Mouse (Mus musculus): ENCODE results near the gene Hspa2. TPM values are rescaled to one million over a fixed set of nuclear protein-coding genes. Genes with fewer than 3 reads are reported as not detected.
"Not testable (repeated sequence)": the region's sequence is repeated elsewhere in the genome, so short reads cannot be mapped to it uniquely, and the experiment has no call there.

Hspa2 gene
- polyA plus RNA-seq, 1 experiment, result 0.20 TPM

GRCm38 (mm10) chr12:76418346-76418745, 14.4 kb downstream of the Hspa2 start:
- TF ChIP-seq TAL1 (IDR thresholded peaks at IDR 0.05; ENCODE audit: low read length), result no peak
- no peak for TF ChIP-seq GATA1 (IDR thresholded peaks at IDR 0.05; ENCODE audit: low read length)
- Histone ChIP-seq H3K4me1 (ENCODE audit: control insufficient read depth) (peaks cover 12% of the 10 kb centered on the region), H3K4me3 (replicated peaks) (no peak overlapping the region)

GRCm38 (mm10) chr12:76425256-76425655, 21.3 kb downstream of the Hspa2 start:
- Histone ChIP-seq H3K4me1 (ENCODE audit: control insufficient read depth) (no peaks in the 10 kb centered on the region), H3K4me3 (replicated peaks) (no peak overlapping the region), H3K36me3 (ENCODE audit: control insufficient read depth) (no peaks in the 10 kb centered on the region), H3K27me3 (ENCODE audit: control insufficient read depth) (peaks cover 9% of the 10 kb centered on the region), H3K9me3 (ENCODE audit: control insufficient read depth, low read length) (no peaks in the 10 kb centered on the region)
- TF ChIP-seq GATA1 (IDR thresholded peaks at IDR 0.05; ENCODE audit: low read length) (no peak), TAL1 (IDR thresholded peaks at IDR 0.05; ENCODE audit: low read length) (no peak)

More at GRCm38 (mm10) chr12:76418346-76418745, 14.4 kb downstream of the Hspa2 start:
- H3K9me3 ChIP-seq (ENCODE audit: control insufficient read depth, low read length), result peaks cover 13% of the 10 kb centered on the region
- no peaks in the 10 kb centered on the region for H3K36me3 ChIP-seq (ENCODE audit: control insufficient read depth)
- H3K27me3 ChIP-seq (ENCODE audit: control insufficient read depth), result peaks cover 36% of the 10 kb centered on the region

GRCm38 (mm10) chr12:76427546-76427945, 23.6 kb downstream of the Hspa2 start:
- Histone ChIP-seq H3K9me3 (ENCODE audit: control insufficient read depth, low read length) (no peaks in the 10 kb centered on the region), H3K4me1 (ENCODE audit: control insufficient read depth) (no peaks in the 10 kb centered on the region), H3K4me3 (replicated peaks) (no peak overlapping the region), H3K36me3 (ENCODE audit: control insufficient read depth) (no peaks in the 10 kb centered on the region), H3K27me3 (ENCODE audit: control insufficient read depth) (peaks cover 13% of the 10 kb centered on the region)
- TF ChIP-seq GATA1 (IDR thresholded peaks at IDR 0.05; ENCODE audit: low read length) (no peak), TAL1 (IDR thresholded peaks at IDR 0.05; ENCODE audit: low read length) (no peak)

GRCm38 (mm10) chr12:76430879-76431406, 27.0 kb downstream of the Hspa2 start:
- Histone ChIP-seq H3K36me3 (ENCODE audit: control insufficient read depth) (no peaks in the 10 kb centered on the region), H3K27me3 (ENCODE audit: control insufficient read depth) (peaks cover 38% of the 10 kb centered on the region), H3K4me1 (ENCODE audit: control insufficient read depth) (no peaks in the 10 kb centered on the region), H3K9me3 (ENCODE audit: control insufficient read depth, low read length) (no peaks in the 10 kb centered on the region), H3K4me3 (replicated peaks) (no peak overlapping the region)
- TF ChIP-seq GATA1 (IDR thresholded peaks at IDR 0.05; ENCODE audit: low read length) (no peak), TAL1 (IDR thresholded peaks at IDR 0.05; ENCODE audit: low read length) (no peak)

- Histone ChIP-seq H3K36me3 (ENCODE audit: control insufficient read depth) (no peaks in the 10 kb centered on the region), H3K9me3 (ENCODE audit: control insufficient read depth, low read length) (no peaks in the 10 kb centered on the region), H3K4me3 (replicated peaks) (no peak overlapping the region), H3K27me3 (ENCODE audit: control insufficient read depth) (peaks cover 41% of the 10 kb centered on the region), H3K4me1 (ENCODE audit: control insufficient read depth) (no peaks in the 10 kb centered on the region)
- TF ChIP-seq GATA1 (IDR thresholded peaks at IDR 0.05; ENCODE audit: low read length) (no peak), TAL1 (IDR thresholded peaks at IDR 0.05; ENCODE audit: low read length) (no peak)
Observed at GRCm38 (mm10) chr12:76431431-76431830, 27.5 kb downstream of the Hspa2 start.

- Histone ChIP-seq H3K27me3 (ENCODE audit: control insufficient read depth) (peaks cover 36% of the 10 kb centered on the region), H3K4me1 (ENCODE audit: control insufficient read depth) (no peaks in the 10 kb centered on the region), H3K36me3 (ENCODE audit: control insufficient read depth) (no peaks in the 10 kb centered on the region), H3K4me3 (replicated peaks) (no peak overlapping the region), H3K9me3 (ENCODE audit: control insufficient read depth, low read length) (no peaks in the 10 kb centered on the region)
- TF ChIP-seq GATA1 (IDR thresholded peaks at IDR 0.05; ENCODE audit: low read length) (no peak), TAL1 (IDR thresholded peaks at IDR 0.05; ENCODE audit: low read length) (no peak)
Observed at GRCm38 (mm10) chr12:76434111-76434510, 30.1 kb downstream of the Hspa2 start.

GRCm38 (mm10) chr12:76435084-76435483, 31.1 kb downstream of the Hspa2 start:
- no peak for TF ChIP-seq GATA1 (IDR thresholded peaks at IDR 0.05; ENCODE audit: low read length)
- TF ChIP-seq TAL1 (IDR thresholded peaks at IDR 0.05; ENCODE audit: low read length), result no peak
- Histone ChIP-seq H3K4me3 (replicated peaks) (no peak overlapping the region), H3K36me3 (ENCODE audit: control insufficient read depth) (no peaks in the 10 kb centered on the region), H3K4me1 (ENCODE audit: control insufficient read depth) (no peaks in the 10 kb centered on the region), H3K9me3 (ENCODE audit: control insufficient read depth, low read length) (no peaks in the 10 kb centered on the region), H3K27me3 (ENCODE audit: control insufficient read depth) (peaks cover 36% of the 10 kb centered on the region)

- Histone ChIP-seq H3K4me3 (replicated peaks) (no peak overlapping the region), H3K9me3 (ENCODE audit: control insufficient read depth, low read length) (no peaks in the 10 kb centered on the region), H3K36me3 (ENCODE audit: control insufficient read depth) (no peaks in the 10 kb centered on the region), H3K4me1 (ENCODE audit: control insufficient read depth) (no peaks in the 10 kb centered on the region), H3K27me3 (ENCODE audit: control insufficient read depth) (peaks cover 36% of the 10 kb centered on the region)
- TF ChIP-seq TAL1 (IDR thresholded peaks at IDR 0.05; ENCODE audit: low read length), result no peak
- TF ChIP-seq GATA1 (IDR thresholded peaks at IDR 0.05; ENCODE audit: low read length), result no peak
Observed at GRCm38 (mm10) chr12:76435549-76435948, 31.6 kb downstream of the Hspa2 start.

GRCm38 (mm10) chr12:76443488-76443887, 39.5 kb downstream of the Hspa2 start:
- H3K9me3 ChIP-seq (ENCODE audit: control insufficient read depth, low read length); H3K27me3 ChIP-seq (ENCODE audit: control insufficient read depth); H3K4me3 ChIP-seq (replicated peaks); H3K36me3 ChIP-seq (ENCODE audit: control insufficient read depth); H3K4me1 ChIP-seq (ENCODE audit: control insufficient read depth): not testable (repeated sequence)

GRCm38 (mm10) chr12:76444359-76444772, 40.4 kb downstream of the Hspa2 start:
- H3K36me3 ChIP-seq (ENCODE audit: control insufficient read depth), result no peaks in the 10 kb centered on the region
- H3K9me3 ChIP-seq (ENCODE audit: control insufficient read depth, low read length), result no peaks in the 10 kb centered on the region
- no peaks in the 10 kb centered on the region for H3K4me1 ChIP-seq (ENCODE audit: control insufficient read depth)
- H3K4me3 ChIP-seq (replicated peaks), result peak overlapping the region; percentile 46
- TF ChIP-seq GATA1 (IDR thresholded peaks at IDR 0.05; ENCODE audit: low read length) (no peak), TAL1 (IDR thresholded peaks at IDR 0.05; ENCODE audit: low read length) (no peak)
- H3K27me3 ChIP-seq (ENCODE audit: control insufficient read depth), result no peaks in the 10 kb centered on the region

Measured in erythroblast, embryonic 14.5 days (primary cell).